Mouse (Mus musculus) mesoderm, embryonic 11.5 days (tissue): ENCODE measurements around the gene G0s2.
"Not testable (repeated sequence)": the region's sequence is repeated elsewhere in the genome, so short reads cannot be mapped to it uniquely, and the experiment has no call there.

ENCODE experiments used
- DNase-seq: peaks from one replicate; pipeline ENCODE4 v3.0.0-alpha.2; 2012; ENCODE audit warnings: low read depth, low spot score

G0s2 gene

GRCm38 (mm10) chr1:193255032-193255431, 18.0 kb downstream of the G0s2 start:
- DNase-seq = no peak

DNA sequence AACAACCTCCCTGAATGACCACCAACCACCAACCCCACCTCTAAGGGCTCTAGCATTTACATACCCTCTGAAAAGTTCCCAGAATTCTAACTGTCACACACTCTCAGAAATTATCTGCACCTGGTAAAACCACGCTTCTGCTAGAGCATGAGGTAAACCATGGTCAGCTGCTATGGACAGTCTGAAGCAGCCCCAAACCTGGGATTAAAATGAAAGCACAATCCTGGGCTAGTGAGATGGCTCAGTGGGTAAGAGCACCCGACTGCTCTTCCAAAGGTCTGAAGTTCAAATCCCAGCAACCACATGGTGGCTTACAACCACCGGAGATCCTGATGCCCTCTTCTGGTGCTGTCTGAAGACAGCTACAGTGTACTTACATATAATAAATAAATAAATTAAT, 19.1 kb downstream of the G0s2 start:
- DNase-seq = not testable (repeated sequence)

GRCm38 (mm10) chr1:193252616-193253015, 20.4 kb downstream of the G0s2 start:
- peak; percentile 49 for DNase-seq

DNA sequence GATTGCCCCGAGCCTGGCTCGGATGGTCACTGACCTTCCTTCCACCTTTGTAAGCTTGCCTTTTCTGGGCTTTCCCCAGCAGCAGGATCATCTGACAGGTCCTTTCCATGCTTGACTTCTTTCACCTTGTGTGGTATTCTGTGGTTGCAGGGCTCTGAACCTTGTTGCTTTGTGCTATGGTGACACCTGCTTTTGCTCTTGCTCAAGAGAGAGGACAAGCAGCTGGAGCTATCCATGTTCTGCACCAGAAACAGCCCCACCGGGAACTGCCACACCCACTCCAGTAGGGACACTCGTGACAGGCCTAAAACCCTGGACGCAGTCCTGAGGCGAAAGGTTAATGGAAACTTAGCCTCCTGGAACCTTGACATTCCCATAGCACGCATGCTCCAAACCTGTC, 21.6 kb downstream of the G0s2 start:
- DNase-seq = no peak

GRCm38 (mm10) chr1:193250026-193250425, 23.0 kb downstream of the G0s2 start:
- no peak for DNase-seq

GRCm38 (mm10) chr1:193244235-193244634, 28.8 kb downstream of the G0s2 start:
- DNase-seq = no peak

DNA sequence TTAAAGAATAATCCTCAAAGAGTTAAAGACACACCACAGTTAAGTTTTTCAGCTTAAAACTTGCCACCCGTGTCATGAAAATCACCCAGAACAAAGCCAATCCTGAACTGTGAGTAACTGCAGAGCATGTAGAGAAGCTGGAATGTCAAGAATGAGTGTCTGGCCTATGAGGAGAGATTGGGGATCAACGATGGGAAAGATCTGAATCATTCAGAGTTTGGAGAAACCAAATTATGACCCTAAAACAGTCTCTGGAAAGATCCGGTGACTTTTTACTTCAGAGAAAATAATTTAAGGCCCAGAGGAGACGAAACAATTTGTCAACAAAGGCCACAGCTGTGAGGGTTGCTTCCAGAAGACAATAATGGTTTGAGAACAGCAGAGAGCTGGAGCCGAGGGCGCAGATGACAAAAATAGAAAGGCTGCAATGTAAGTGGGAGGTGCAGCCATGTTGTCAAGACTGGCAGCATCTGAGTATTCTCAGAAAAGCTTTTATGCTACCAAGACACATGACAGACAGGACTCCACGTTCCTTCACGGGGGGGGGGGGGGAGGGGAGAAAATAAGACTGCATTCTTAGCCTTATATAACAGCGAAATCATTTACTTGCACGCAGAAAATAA, 29.3 kb downstream of the G0s2 start:
- DNase-seq = no peak

- DNase-seq = no peak
Measured at GRCm38 (mm10) chr1:193242863-193243262, 30.2 kb downstream of the G0s2 start.

DNA sequence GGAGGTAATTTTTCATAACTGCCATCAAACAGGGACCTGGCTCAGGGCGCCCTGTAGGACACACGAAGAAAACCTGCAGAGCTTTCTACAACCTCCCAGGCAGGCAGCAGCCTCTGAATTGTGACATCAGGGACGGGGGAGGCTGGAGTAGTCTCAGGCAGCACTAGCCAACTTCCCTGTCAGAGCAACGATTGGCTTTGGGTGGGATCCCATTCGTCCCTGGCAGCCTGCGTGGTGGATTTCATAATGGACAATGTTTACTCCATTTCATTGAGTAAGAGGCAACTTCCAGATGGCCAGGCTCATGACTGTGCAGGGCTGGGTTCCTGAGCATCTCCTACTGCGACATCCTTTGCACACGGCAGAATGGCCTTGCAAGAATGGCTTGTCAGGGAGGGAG, 30.8 kb downstream of the G0s2 start:
- no peak for DNase-seq

DNA sequence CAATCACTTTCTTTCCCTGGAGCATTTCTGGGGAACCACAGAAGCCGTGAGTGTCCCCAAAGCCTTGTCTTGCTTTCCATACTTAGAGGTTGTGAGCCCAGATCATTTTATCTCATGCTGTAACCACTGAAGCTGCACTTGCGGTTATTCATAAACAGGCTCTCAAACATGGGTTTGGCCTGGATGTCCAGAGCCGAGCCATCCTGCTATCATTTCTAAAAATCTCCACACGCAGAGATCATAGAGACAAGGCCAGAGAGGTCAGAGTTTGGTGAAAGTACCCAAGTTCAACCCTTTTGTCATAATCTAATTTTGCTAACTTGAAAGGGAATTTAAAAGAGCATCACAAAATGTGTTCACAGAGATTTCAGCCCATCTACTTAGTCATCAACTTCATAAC, 31.6 kb downstream of the G0s2 start:
- DNase-seq = no peak

- DNase-seq = no peak
Measured at GRCm38 (mm10) chr1:193238426-193238825, 34.6 kb downstream of the G0s2 start.

DNA sequence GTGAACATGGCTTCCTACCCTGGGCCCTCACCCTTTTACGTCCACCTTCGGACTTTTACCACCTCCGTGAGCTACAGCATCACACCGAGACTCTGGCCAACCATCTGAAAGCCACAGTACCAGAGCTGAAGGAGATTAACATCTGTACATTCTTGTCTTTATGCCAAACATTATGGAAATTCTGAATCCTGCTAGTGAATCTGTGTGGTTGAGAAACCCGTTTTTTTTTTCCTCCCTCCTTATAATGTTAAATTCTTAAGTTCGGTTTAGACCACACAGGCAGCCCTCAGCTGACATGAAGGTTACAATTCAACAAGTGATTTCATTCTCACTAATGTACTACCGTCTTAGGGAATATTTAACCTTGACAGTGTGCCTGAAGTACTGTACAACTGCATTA, 38.1 kb downstream of the G0s2 start:
- no peak for DNase-seq

DNA sequence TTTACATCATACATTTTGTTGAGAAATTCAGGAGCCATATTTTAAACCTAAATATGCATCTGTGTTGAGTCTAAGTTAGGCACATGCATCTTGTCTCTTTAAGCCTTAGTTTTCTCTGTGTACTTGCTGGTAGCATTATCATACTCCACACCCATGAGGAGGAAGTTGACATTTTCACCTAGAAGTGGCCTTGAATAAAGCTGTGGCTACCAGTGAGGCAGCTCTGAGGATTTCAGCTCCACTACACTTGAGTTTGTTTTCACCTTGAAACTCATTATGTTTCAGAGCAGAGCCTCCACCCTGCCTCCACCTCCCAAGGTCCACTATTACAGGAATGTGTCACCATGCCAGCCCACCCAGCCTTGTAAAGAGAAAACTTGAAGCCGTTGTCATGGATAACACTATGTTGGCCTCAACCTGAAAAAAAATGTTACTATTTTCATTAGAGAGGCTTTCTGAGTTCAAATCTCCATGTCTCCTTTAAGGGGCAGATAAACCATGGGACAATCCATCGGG, 38.8 kb downstream of the G0s2 start:
- no peak for DNase-seq

DNA sequence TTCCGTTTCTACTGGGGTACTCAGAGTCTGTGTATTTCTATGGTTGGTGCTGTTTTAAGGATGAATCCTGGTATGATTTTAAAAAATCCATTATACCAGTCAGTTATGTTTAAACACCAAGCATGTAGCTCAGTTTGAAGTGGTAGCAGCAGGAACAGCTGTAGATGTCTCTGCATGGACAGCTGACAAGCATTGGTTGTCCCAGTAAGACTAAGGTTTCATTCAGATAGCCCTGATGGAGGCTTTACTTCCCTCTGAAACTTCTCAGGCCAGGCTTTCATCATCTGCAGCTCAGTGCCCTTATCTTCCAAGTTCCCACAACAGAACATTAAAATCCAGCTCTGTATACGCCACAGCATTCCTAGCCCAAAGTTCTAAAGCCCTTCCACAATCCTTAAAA, 40.3 kb downstream of the G0s2 start:
- no peak for DNase-seq

GRCm38 (mm10) chr1:193230935-193231334, 42.1 kb downstream of the G0s2 start:
- no peak for DNase-seq

DNA sequence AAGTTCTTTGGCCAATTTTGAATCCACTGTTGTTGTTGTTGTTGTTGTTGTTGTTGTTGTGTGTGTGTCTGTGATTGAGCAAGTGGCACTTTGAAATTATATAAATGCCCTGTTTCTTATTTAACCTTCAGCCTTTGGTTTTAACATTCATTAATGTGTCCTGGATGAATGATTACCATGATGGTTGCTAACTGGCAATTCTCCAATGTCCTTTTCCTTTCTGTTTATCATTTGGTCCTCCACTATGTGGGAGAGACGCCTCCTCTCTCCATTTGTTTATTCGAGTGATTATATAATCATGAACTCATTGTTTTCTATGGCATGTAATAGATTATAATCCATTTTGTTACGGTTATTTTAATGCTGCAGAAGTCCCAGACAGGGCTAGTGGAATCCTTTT, 42.5 kb downstream of the G0s2 start:
- no peak for DNase-seq

GRCm38 (mm10) chr1:193229570-193229969, 43.4 kb downstream of the G0s2 start:
- no peak for DNase-seq

DNA sequence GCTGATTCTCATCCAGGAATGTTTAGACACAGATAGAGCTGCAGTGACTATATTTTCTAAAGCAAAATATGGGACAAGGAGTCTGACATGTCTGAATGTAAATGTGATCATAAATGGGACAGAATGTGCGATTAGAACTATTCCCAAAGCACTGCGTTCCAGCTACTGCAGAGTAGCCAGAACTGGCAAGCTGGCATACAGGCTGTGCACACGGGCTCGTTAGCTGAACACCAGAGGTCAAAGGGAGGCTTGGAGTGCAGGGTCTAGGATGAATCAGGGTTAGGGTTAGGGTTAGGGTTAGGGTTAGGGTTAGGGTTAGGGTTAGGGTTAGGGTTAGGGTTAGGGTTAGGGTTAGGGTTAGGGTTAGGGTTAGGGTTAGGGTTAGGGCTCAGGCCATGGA, 45.5 kb downstream of the G0s2 start:
- peak; percentile 36 for DNase-seq

GRCm38 (mm10) chr1:193226724-193227522, 46.1 kb downstream of the G0s2 start:
- DNase-seq = no peak

GRCm38 (mm10) chr1:193226114-193226513, 46.9 kb downstream of the G0s2 start:
- DNase-seq = no peak

DNA sequence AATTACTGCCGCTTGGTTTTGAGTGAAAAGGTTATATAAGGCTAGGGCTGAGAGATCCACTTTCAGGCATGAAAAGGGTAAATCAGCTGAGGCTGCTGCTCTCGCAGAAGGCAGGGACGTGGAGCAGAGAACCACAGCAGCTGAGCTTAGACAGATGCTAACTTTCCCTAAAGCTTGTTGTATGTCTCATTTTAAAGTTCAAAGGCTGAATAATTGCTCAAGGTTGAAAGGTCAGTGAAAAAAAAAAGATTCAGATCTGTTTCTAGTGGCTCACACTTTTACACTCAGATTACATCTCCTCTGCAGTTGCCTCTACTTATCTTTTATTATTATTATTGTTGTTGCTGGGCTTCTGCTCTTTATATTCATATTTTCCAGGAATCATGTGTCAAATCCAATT, 47.5 kb downstream of the G0s2 start:
- DNase-seq = peak; percentile 18
